Mouse (Mus musculus): Measurements from ENCODE around the gene Olfr1122.
"Not testable (repeated sequence)": the region's sequence is repeated elsewhere in the genome, so short reads cannot be mapped to it uniquely, and the experiment has no call there.

The Olfr1122 gene

DNA sequence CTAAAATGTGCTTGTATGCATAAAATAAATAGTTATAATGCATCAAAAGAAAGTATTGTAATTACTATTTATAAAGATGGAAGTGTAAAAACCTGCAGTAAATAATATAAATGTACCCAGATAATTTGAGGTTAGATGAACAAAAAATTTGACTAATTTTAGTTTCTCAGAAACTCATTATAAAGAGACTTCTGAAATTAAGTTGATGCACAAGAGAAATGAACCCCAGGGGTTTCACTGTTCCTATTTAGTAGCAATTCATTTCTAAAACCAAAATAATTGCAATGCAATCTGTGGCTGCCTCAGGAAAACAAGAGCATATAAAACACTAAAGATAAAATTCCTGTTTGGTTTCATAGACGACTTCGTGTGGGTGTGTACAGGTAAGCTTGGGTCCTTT, at the start of gene Olfr1122:
Gene Olfr1122, plus strand, starts transcription at position 301 of the 400 bp plus-strand sequence.
- no peak for DNase-seq (ENCODE audit: extremely low read depth, low read depth)

DNA sequence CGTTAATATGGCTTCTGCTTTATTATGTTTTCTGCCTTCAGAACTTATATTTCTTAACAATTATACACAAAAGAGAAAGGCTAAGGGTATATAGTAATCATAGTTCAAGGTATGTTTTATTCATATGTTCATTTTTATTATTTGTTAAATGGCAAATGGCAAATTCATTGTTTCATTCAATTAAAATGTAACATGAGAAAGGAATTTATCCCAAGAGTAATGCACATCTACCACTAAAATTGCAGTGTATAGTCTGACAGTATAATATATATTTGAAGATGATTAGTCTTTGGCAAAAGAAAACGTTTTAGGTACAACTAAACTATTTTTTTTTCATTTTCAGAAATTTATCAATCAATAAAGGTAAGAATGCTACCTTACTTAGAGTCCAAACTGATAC, 31.1 kb upstream of the Olfr1122 start, which contains the start of gene Olfr1120:
Gene Olfr1120, plus strand, starts transcription at position 301 of the 400 bp plus-strand sequence.
- no peak for DNase-seq (ENCODE audit: extremely low read depth, low read depth)

DNA sequence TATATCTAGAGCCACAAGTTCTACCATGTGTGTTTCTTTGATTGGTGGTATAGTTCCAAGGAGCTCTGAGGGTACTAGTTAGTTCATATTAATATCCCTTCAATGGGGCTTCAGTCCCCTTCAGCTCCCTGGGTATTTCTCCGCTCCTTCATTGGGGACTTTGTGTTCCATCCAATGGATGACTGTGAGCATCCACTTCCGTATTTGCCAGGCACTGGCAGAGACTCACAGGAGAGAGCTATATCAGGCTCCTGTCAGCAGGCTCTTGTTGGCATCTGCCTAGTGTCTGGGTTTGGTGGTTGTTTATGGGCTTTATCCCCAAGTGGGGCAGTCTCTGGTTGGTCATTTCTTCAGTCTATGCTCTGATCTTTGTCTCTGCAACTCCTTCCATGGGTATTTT, 25.5 kb upstream of the Olfr1122 start:
- not testable (repeated sequence) for DNase-seq (ENCODE audit: extremely low read depth, low read depth)

DNA sequence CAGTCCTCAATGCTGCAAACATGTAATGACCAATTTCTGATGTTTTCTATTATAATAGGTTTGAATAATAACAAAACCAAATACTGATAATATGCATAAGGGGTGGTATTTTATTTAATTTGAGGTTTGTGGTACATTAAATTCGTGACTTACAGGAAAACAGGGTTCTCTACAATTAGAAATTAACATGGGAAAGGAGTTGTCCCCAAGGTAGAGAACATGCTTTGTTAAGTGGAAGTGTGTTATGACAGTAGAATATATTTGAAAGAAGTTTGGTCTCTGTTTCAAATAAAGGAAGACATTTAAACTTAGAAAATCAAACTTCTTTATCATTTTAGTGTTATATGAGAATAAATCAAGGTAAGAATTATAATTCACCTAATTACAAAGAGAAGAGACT, 16.1 kb upstream of the Olfr1122 start, which contains the start of gene Olfr1121:
Gene Olfr1121, plus strand, starts transcription at position 301 of the 400 bp plus-strand sequence.
- DNase-seq (ENCODE audit: extremely low read depth, low read depth) = no peak

DNA sequence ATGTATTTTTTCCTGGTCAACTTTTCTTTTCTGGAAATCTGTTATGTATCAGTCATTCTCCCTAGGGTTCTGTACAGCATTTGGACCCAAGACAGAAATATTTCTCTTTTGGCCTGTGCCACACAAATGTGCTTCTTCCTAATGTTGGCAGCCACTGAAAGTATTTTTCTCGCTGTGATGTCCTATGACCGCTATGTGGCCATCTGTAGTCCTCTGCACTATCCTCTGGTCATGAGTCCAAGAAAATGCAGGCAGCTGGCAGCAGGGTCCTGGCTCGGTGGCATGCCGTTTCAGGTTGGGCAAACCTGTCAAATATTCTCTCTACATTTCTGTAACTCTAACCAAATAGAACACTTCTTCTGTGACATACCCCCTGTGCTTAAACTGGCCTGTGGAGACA, 13.9 kb upstream of the Olfr1122 start:
- DNase-seq (ENCODE audit: extremely low read depth, low read depth) = no peak

DNA sequence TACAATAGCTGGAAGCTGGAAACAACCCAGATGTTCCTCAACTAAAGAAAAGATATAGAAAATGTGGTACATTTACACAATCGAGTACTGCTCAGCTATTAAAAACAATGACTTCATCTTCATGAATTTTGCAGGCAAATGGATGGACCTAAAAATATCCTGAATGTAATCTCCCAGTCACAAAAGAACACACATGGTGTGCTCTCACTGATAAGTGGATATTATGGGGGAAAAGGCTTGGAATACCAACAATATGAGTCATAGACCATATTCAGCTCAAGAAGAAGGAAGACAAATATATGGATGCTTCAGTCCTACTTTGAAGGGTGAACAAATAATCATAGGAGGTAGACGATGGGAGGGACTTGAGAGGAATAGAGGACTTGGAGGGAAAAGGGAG, 1.7 kb upstream of the Olfr1122 start:
- DNase-seq (ENCODE audit: extremely low read depth, low read depth) = no peak

DNA sequence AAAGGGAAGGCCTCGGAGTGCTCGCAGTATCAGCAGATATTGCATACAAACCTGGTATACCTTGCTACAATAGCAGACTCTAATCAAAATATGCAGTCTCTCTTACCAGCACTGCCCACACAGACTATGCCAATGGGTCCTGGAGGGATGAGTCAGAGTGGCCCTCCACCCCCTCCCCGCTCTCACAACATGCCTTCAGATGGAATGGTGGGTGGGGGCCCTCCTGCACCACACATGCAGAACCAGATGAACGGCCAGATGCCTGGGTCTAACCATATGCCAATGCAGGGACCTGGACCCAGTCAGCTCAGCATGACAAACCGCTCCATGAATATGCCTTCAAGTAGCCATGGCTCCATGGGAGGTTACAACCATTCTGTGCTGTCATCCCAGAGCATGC, 8.0 kb downstream of the Olfr1122 start:
- not testable (repeated sequence) for DNase-seq (ENCODE audit: extremely low read depth, low read depth)

DNA sequence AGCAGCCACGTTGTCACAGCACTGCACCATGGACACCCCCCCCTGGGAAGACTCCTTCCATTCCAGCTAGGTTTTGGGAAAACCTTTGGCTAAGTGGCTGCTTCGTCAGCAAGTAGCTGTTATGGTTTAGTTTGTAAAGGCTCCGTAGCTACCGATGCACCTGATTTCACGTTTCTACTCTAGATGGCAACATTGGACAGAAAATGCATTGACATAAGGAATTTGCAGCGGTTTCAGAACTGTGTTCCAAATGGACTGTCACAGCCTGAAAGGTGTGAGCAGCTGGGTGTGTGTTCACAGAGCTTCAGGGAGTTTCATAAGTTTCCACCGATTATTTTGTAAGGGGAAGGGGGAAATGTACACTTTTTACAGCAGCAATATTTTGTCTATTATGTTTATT, 9.0 kb downstream of the Olfr1122 start:
- DNase-seq (ENCODE audit: extremely low read depth, low read depth) = not testable (repeated sequence)

DNA sequence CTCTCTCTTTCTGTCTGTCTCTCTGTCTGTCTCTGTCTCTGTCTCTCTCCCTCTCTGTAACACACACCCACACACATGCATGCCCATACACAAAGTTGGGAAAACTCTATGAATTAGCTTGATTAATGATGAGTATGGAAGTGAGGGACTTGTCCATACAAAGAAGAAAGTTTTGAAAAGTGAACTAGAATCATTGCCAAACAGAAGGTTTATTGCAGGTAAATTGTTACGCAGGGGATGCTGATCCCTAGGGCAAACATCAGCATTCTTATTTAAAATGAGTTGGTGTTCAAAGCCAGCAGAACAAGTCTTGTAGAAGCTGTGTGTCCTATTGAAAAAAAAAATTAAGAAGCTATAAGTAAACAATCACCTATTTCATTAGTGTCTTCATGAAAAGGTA, 30.7 kb downstream of the Olfr1122 start, which contains the start of gene Olfr1123:
Gene Olfr1123, plus strand, starts transcription at position 301 of the 400 bp plus-strand sequence.
- no peak for DNase-seq (ENCODE audit: extremely low read depth, low read depth)

DNA sequence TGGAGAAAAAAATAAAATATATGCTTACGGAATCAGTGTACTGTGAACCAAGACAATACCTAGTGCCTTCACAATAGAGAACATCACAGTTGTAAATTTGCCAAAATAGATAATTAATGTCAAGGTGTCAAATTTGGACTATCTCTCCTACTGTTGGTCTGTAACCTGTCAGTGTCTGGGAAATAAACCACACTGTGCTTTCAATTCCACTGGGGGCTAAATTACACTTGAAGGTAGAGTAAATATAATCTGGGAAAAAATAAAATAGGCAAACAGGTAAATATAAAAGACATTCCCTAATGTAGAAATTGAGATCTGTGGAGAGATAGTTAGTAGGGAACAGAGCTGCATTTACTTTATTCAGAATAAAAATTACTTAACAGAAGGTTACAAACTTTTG, 44.3 kb downstream of the Olfr1122 start, which contains the start of gene Olfr1124:
Gene Olfr1124, plus strand, starts transcription at position 301 of the 400 bp plus-strand sequence.
- DNase-seq (ENCODE audit: extremely low read depth, low read depth) = no peak

DNA sequence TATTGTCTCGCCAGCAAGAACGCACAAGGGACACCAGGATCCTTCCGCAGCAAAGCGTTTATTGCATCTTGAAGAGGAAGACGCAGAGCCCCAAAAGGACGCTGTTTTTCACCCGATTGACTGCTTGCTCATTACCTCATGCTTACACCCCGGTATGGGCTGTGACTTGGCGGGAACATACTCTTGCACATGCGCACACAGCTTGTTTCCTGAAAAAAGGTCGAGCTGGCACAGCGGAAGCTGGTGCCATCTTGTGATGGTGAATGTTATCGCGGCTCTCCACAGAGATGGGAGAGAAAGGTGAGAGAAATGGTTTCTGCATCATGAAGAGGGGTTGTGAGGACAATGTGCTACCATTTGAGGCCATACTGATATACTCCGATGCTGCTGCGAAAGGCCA, 52.1 kb downstream of the Olfr1122 start:
- DNase-seq (ENCODE audit: extremely low read depth, low read depth) = no peak
